Mouse (Mus musculus) erythroblast, embryonic 14.5 days (primary cell): ENCODE measurements around the gene Lsp1.

Experiments used
- GATA1 ChIP-seq: IDR thresholded peaks from 2 replicates; pipeline ENCODE4 v1.6.1; 2012; ENCODE audit warnings: low read length, inconsistent platforms, mixed read lengths
- TAL1 ChIP-seq: IDR thresholded peaks from 3 replicates; pipeline ENCODE4 v1.6.1; 2012; ENCODE audit warnings: low read length, inconsistent platforms, mixed read lengths

GRCm38 (mm10) chr7:142496800-142497199 is 36.2 kb downstream of the Lsp1 start:
- TF ChIP-seq TAL1 (no peak), GATA1 (no peak)
